Mouse (Mus musculus) midbrain, embryonic 13.5 days (tissue): ENCODE measurements around the gene Clca3a1. TPM values are rescaled to one million over a fixed set of nuclear protein-coding genes. Genes with fewer than 3 reads are reported as not detected.

Experiments
- ATAC-seq: fragments of 200-750 bp; cut with Nextera tagmentation; 2 replicates; pipeline ENCODE4 v1.8.0; 2017; ENCODE audit warnings: mild to moderate bottlenecking, moderate TSS enrichment, moderate library complexity
- H3K27ac ChIP-seq: fragments of 300-500 bp; sonication (generic); 2 replicates; pipeline ENCODE4 v1.5.1; 2015; ENCODE audit warnings: inconsistent platforms, mild to moderate bottlenecking, moderate library complexity
- H3K27me3 ChIP-seq: fragments of 300-500 bp; sonication (generic); 2 replicates; pipeline ENCODE4 v1.6.1; 2015; ENCODE audit warnings: mild to moderate bottlenecking, inconsistent platforms
- H3K36me3 ChIP-seq: fragments of 300-500 bp; sonication (generic); 2 replicates; pipeline ENCODE4 v1.6.1; 2015; ENCODE audit warnings: mild to moderate bottlenecking, inconsistent platforms
- H3K4me1 ChIP-seq: fragments of 300-500 bp; sonication (generic); replicated peaks from 2 replicates; pipeline ENCODE4 v1.6.1; 2015; ENCODE audit warnings: inconsistent platforms
- H3K4me2 ChIP-seq: fragments of 300-500 bp; sonication (generic); replicated peaks from 2 replicates; pipeline ENCODE4 v1.6.1; 2015; ENCODE audit warnings: moderate library complexity, mild to moderate bottlenecking, inconsistent platforms
- H3K4me3 ChIP-seq: fragments of 300-500 bp; sonication (generic); replicated peaks from 2 replicates; pipeline ENCODE4 v1.5.1; 2015; ENCODE audit warnings: mild to moderate bottlenecking, inconsistent platforms
- H3K9ac ChIP-seq: fragments of 300-500 bp; sonication (generic); replicated peaks from 2 replicates; pipeline ENCODE4 v1.6.1; 2015; ENCODE audit warnings: mild to moderate bottlenecking, inconsistent platforms
- H3K9me3 ChIP-seq: fragments of 300-500 bp; sonication (generic); 2 replicates; pipeline ENCODE4 v1.6.1; 2016; ENCODE audit warnings: mild to moderate bottlenecking, inconsistent platforms
- WGBS: fragments of 180-500 bp; shearing (Covaris S2); methylation state at CpG from one replicate; pipeline ENCODE4 v1.1.7; 2015; 5-methylcytosine and 5-hydroxymethylcytosine counted together
- polyA plus RNA-seq: library from polyadenylated mRNA; unstranded; fragments of >200 nt; fragmentation: Nextera tagmentation; extraction: Ambion mirVana; gene quantifications from 2 replicates; pipeline ENCODE4 v1.2.1, GENCODE M21; 2015

Gene Clca3a1
- polyA plus RNA-seq, 1 experiment from 2014 or later: 0.17 TPM

DNA sequence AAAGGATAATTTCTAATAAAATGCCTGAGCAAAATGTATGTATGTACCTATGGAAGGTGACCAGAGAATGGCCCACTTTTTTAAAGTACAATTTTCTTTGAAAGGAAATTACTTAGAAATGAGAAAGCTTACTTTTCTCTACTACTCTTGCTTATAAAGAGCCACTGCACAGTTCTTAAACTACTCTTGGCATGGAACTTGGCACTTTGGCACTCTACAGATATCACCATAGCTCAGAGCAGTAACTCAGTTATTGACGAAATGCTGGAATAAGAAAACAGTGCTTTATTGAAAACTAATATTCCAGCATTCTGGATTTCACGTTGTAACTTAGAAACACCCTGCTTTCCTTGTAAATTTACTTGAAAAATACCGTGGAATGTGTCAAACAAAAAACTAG is 43.7 kb downstream of the Clca3a1 start:
- H3K27me3 ChIP-seq: no peaks in the 10 kb centered on the region
- 89% methylated on average over 3 of the region's 3 CpGs for WGBS
- peaks cover 5% of the 10 kb centered on the region for H3K36me3 ChIP-seq
- H3K4me2 ChIP-seq: no peak overlapping the region
- H3K4me3 ChIP-seq: no peak overlapping the region
- ATAC-seq: no peak
- H3K9me3 ChIP-seq: no peaks in the 10 kb centered on the region
- H3K4me1 ChIP-seq: peaks cover 39% of the 10 kb centered on the region
- no peak overlapping the region for H3K27ac ChIP-seq
- H3K9ac ChIP-seq: no peak overlapping the region

DNA sequence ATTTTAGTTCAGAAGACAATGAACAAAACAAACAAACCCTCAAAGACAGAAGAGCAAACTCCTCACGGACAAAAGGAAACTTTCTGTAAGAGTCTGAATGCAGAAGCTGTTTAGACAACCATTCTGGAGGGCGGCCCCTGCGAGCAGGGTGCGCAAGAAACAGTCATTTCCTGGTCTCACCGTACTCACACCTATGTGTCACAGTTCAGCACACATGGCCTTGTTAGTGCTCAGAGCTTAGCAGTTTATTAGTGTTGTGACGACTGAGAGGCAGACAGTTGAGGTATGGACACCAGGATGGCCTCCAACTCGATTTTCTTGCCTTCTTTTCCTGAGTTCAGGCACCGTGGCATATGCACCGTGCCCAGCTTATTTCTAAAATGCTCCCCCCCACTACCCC is 44.9 kb downstream of the Clca3a1 start:
- no peaks in the 10 kb centered on the region for H3K9me3 ChIP-seq
- no peaks in the 10 kb centered on the region for H3K27me3 ChIP-seq
- no peak overlapping the region for H3K4me3 ChIP-seq
- no peak overlapping the region for H3K9ac ChIP-seq
- peaks cover 16% of the 10 kb centered on the region for H3K36me3 ChIP-seq
- no peak overlapping the region for H3K27ac ChIP-seq
- peaks cover 37% of the 10 kb centered on the region for H3K4me1 ChIP-seq
- WGBS: 70% methylated on average over 9 of the region's 9 CpGs
- H3K4me2 ChIP-seq: no peak overlapping the region
- no peak for ATAC-seq

DNA sequence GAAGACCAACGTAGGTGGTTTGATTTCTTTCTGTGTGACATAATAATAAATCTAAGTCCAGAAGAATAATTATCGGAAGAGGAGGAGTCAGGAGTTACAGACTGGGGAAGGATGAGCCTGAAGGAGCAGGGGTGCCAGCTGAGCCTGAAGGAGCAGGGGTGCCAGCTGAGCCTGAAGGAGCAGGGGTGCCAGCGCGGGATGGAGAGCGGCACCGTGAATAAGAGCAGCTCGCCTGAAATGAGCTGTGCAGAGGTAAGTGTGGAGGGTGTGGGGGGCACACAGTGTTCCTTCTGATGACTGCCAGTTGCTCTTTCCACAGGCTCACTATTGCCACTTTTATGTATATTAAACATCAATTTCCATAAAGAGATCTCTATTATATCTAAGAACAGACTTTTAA is 45.7 kb downstream of the Clca3a1 start:
- Histone ChIP-seq H3K4me2 (no peak overlapping the region), H3K27me3 (no peaks in the 10 kb centered on the region)
- 78% methylated on average over 7 of the region's 7 CpGs for WGBS

GRCm38 (mm10) chr3:144714606-144715005 is 46.2 kb downstream of the Clca3a1 start:
- no peak overlapping the region for H3K27ac ChIP-seq
- no peak overlapping the region for H3K4me2 ChIP-seq
- no peak overlapping the region for H3K4me3 ChIP-seq
- peaks cover 19% of the 10 kb centered on the region for H3K36me3 ChIP-seq
- H3K9me3 ChIP-seq: no peaks in the 10 kb centered on the region
- ATAC-seq: no peak
- peaks cover 33% of the 10 kb centered on the region for H3K4me1 ChIP-seq
- H3K9ac ChIP-seq: no peak overlapping the region
- H3K27me3 ChIP-seq: no peaks in the 10 kb centered on the region
- WGBS: 86% methylated on average over 8 of the region's 8 CpGs

More for the DNA sequence above, 45.7 kb downstream of the Clca3a1 start:
- H3K36me3 ChIP-seq: peaks cover 19% of the 10 kb centered on the region
- no peak overlapping the region for H3K27ac ChIP-seq
- no peak overlapping the region for H3K4me3 ChIP-seq
- no peak overlapping the region for H3K9ac ChIP-seq
- H3K4me1 ChIP-seq: peaks cover 33% of the 10 kb centered on the region
- no peak for ATAC-seq
- H3K9me3 ChIP-seq: no peaks in the 10 kb centered on the region

DNA sequence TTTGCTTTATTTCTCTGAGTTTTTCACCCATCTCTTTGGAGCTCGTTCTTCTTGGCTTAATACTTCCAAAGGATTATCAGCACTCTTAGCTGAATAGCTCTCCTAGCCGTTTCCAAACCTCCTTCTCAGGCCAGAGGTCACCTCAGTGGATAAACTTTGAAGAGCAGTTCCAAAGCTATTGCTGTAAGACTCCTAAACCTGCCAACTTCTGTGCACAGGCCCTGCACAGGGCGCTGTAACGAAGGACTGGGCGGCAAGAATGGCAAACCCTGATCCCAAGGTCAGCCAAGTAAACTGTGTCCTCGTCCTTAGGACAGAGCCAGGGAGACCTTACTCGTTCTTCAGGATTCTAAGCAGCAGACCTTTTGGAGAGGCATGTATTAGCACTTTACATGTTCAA is 46.7 kb downstream of the Clca3a1 start:
- no peak for ATAC-seq
- no peaks in the 10 kb centered on the region for H3K9me3 ChIP-seq
- no peak overlapping the region for H3K27ac ChIP-seq

GRCm38 (mm10) chr3:144711607-144712206 is 49.1 kb downstream of the Clca3a1 start:
- 82% methylated on average over 6 of the region's 6 CpGs for WGBS
- no peaks in the 10 kb centered on the region for H3K9me3 ChIP-seq
- peak; percentile 62; the same call in 1 of the 2 replicates for ATAC-seq
- H3K27ac ChIP-seq: no peak overlapping the region
- no peak overlapping the region for H3K4me2 ChIP-seq
- H3K4me3 ChIP-seq: no peak overlapping the region
- no peaks in the 10 kb centered on the region for H3K27me3 ChIP-seq
- peaks cover 13% of the 10 kb centered on the region for H3K4me1 ChIP-seq
- H3K9ac ChIP-seq: no peak overlapping the region
- peaks cover 27% of the 10 kb centered on the region for H3K36me3 ChIP-seq

More for the DNA sequence above, 46.7 kb downstream of the Clca3a1 start:
- H3K9ac ChIP-seq: no peak overlapping the region
- 45% methylated on average over 7 of the region's 7 CpGs for WGBS
- peaks cover 19% of the 10 kb centered on the region for H3K36me3 ChIP-seq
- H3K4me3 ChIP-seq: no peak overlapping the region
- no peaks in the 10 kb centered on the region for H3K27me3 ChIP-seq
- H3K4me2 ChIP-seq: no peak overlapping the region
- peaks cover 33% of the 10 kb centered on the region for H3K4me1 ChIP-seq

DNA sequence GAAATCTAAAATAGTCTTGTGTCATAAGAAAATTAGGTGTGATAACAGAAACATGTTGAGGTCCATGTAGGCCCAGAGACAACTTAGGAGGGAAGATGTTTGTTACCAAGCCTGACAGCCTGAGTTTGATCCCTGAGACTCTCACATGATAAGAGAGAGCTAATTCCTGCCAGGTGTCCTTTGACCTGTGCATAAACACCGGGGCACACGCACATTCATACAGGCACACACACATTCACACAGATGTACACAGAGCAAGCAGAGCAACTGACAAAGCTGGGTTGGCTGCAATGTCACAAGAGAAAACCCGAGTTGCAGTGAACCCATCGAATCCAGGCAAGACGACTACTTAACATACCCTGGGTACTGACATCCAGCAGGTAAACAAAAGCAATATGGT is 52.2 kb downstream of the Clca3a1 start:
- peaks cover 38% of the 10 kb centered on the region for H3K36me3 ChIP-seq
- no peak for ATAC-seq
- no peak overlapping the region for H3K9ac ChIP-seq
- WGBS: 85% methylated on average over 5 of the region's 5 CpGs
- H3K4me1 ChIP-seq: no peaks in the 10 kb centered on the region
- no peaks in the 10 kb centered on the region for H3K27me3 ChIP-seq
- H3K9me3 ChIP-seq: no peaks in the 10 kb centered on the region
- H3K4me3 ChIP-seq: no peak overlapping the region
- H3K27ac ChIP-seq: no peak overlapping the region
- H3K4me2 ChIP-seq: no peak overlapping the region

DNA sequence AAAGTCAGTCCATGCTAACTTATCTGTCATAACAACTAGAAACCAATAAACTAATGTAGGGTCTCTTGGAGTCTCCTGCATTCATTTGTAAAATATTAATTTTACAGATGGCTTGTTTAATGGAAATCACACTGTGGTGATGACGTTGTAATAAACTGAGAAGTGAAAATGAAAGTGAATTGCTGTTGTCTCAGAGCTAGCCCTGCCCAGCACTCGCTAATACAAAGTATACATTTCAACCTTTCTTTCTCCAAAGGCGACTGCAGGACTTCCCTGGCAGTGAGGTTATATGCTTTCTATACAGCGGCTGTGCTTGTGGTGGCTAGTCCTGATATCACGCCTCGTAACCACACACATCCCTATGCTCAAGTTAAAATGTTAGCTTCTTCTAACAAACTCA is 56.8 kb downstream of the Clca3a1 start:
- H3K4me1 ChIP-seq: no peaks in the 10 kb centered on the region
- H3K9me3 ChIP-seq: no peaks in the 10 kb centered on the region
- ATAC-seq: no peak
- H3K27ac ChIP-seq: no peak overlapping the region
- 88% methylated on average over 6 of the region's 6 CpGs for WGBS
- peaks cover 36% of the 10 kb centered on the region for H3K36me3 ChIP-seq
- H3K27me3 ChIP-seq: no peaks in the 10 kb centered on the region
- H3K9ac ChIP-seq: no peak overlapping the region
- no peak overlapping the region for H3K4me3 ChIP-seq
- no peak overlapping the region for H3K4me2 ChIP-seq

- Histone ChIP-seq H3K4me1 (no peaks in the 10 kb centered on the region), H3K9ac (no peak overlapping the region), H3K4me3 (no peak overlapping the region), H3K4me2 (no peak overlapping the region), H3K27ac (no peak overlapping the region), H3K27me3 (no peaks in the 10 kb centered on the region), H3K9me3 (no peaks in the 10 kb centered on the region), H3K36me3 (peaks cover 56% of the 10 kb centered on the region)
- no peak for ATAC-seq
- 90% methylated on average over 5 of the region's 5 CpGs for WGBS
These were observed 61.9 kb downstream of the Clca3a1 start for GRCm38 (mm10) chr3:144698790-144699433.

- H3K9ac ChIP-seq: no peak overlapping the region
- peaks cover 57% of the 10 kb centered on the region for H3K36me3 ChIP-seq
- H3K4me2 ChIP-seq: no peak overlapping the region
- H3K27ac ChIP-seq: no peak overlapping the region
- no peaks in the 10 kb centered on the region for H3K4me1 ChIP-seq
- no peaks in the 10 kb centered on the region for H3K27me3 ChIP-seq
- no peak overlapping the region for H3K4me3 ChIP-seq
- 85% methylated on average over 3 of the region's 3 CpGs for WGBS
- ATAC-seq: no peak
- no peaks in the 10 kb centered on the region for H3K9me3 ChIP-seq
These were observed 62.8 kb downstream of the Clca3a1 start for GRCm38 (mm10) chr3:144697942-144698341.

- no peaks in the 10 kb centered on the region for H3K4me1 ChIP-seq
- no peak overlapping the region for H3K4me3 ChIP-seq
- no peaks in the 10 kb centered on the region for H3K9me3 ChIP-seq
- no peak overlapping the region for H3K27ac ChIP-seq
- H3K36me3 ChIP-seq: peaks cover 58% of the 10 kb centered on the region
- no peak overlapping the region for H3K9ac ChIP-seq
- no peak for ATAC-seq
- H3K27me3 ChIP-seq: no peaks in the 10 kb centered on the region
- H3K4me2 ChIP-seq: no peak overlapping the region
- 80% methylated on average over 5 of the region's 5 CpGs for WGBS
These were observed 63.6 kb downstream of the Clca3a1 start for GRCm38 (mm10) chr3:144697154-144697553.

DNA sequence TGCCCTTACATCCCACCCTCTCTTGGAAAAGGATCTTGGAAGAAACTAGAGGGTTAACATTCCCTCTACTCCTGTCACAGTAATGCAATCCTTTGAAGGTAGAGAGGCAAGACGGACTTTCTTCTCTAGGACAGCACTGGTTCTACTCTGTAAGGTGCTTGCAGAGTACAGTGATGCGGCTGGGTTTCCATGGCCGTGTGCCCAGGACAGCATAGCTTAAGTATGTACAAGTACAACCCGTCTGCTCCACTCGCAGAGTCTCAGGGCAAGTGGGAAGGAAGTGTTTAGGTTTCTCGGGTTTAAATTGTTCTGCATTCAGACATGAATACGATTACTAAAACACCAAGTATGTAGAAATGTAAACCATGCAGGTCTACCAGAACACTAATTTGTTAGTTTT is 65.8 kb downstream of the Clca3a1 start:
- no peak overlapping the region for H3K9ac ChIP-seq
- H3K27me3 ChIP-seq: no peaks in the 10 kb centered on the region
- H3K4me3 ChIP-seq: no peak overlapping the region
- H3K4me1 ChIP-seq: no peaks in the 10 kb centered on the region
- H3K36me3 ChIP-seq: peaks cover 57% of the 10 kb centered on the region
- 94% methylated on average over 7 of the region's 7 CpGs for WGBS
- H3K4me2 ChIP-seq: no peak overlapping the region
- no peaks in the 10 kb centered on the region for H3K9me3 ChIP-seq
- H3K27ac ChIP-seq: no peak overlapping the region
- no peak for ATAC-seq

DNA sequence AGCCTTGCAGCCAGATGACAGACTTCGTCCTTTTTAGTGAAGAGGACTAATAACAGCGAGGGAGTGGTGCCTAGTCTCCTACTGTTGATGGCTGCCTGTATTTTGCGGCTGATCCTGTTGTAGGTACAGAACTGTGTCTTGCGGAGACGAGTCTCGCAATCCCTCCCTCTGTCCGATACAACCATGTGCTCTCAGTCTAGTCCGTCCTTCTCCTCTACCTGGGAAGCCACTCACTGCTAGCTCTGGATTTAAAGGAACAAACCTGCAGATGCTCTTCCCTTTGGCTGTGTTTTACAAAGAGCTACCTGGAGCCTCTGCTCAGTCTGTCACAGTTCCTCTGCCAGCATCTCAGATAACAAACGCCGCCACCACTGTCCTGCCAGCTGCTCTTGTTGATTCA is 66.7 kb downstream of the Clca3a1 start:
- Histone ChIP-seq H3K4me1 (0 out of 2 replicates have a peak, but pooled peaks cover 4% of the 10 kb centered on the region), H3K27ac (no peak overlapping the region), H3K9me3 (no peaks in the 10 kb centered on the region), H3K4me3 (no peak overlapping the region), H3K9ac (no peak overlapping the region), H3K27me3 (no peaks in the 10 kb centered on the region), H3K4me2 (no peak overlapping the region), H3K36me3 (peaks cover 53% of the 10 kb centered on the region)
- 94% methylated on average over 10 of the region's 10 CpGs for WGBS
- ATAC-seq: no peak
